Mouse (Mus musculus) NIH3T3 (cell line): Measurements from ENCODE around the gene 1300017J02Rik.
A peak's percentile ranks its signal among the peaks of the same experiment; 100 is the strongest.

Experiments
- DNase-seq: peaks from one replicate; pipeline ENCODE4 v3.0.0-alpha.2; 2012; ENCODE audit warnings: low read depth

The 1300017J02Rik gene

DNA sequence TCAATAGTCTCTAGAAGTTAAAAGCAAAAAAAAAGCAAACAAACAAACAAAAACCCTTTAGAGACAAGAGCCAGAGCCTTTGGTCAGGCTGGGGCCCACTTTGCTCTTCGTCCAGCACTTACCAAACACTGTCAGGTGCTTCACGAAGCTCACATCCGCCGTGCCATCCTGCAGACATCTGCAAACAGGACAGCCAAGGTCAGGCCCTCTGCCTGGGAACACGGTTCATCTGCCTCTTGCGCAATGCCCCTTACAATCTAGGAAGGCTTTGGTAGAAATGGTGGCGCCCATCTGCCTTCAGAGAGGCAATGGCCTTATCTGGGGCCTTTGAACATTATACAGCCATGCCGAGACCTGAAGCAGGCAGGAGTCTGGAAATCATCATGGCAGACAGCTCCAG lies 30.1 kb downstream of the 1300017J02Rik start:
- no peak for DNase-seq

DNA sequence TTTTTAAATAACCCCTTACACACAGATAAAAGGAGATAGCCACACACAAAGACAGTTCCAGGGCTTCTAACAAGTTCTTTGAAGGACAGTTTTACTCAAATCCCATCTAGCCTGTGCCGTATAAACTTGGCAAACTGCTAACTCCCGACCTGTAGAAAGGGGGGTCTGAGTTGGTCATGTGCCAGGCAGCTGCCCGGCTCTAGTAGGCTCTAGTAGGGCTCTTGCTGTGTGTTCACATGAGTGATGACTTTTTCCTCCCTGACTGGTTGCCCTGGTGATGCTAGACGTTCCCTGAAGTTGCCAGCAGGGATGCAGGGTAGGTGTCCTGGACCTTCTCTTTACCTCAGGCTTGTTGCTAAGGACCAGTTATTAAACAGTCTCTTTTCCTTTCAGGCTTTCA lies 33.8 kb downstream of the 1300017J02Rik start:
- no peak for DNase-seq

DNA sequence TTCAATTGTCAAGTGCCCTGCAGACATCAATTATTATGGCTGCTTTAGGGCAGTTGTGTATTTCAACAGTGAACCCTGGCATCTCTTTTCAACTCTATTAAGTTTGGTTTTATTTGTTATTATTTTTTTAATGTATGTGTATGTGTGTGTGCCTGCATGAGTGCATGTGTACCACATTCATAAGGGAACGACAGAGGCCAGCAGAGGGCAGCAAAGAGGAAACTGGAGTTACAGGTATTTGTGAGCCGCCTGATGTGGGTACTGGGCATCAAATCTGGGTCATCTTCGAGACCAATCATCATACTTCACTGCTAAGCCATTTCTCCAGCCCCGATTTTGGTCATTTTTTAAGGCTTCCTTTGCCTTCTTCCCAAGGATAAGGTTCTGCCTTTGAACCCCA lies 39.1 kb downstream of the 1300017J02Rik start:
- DNase-seq: no peak

DNA sequence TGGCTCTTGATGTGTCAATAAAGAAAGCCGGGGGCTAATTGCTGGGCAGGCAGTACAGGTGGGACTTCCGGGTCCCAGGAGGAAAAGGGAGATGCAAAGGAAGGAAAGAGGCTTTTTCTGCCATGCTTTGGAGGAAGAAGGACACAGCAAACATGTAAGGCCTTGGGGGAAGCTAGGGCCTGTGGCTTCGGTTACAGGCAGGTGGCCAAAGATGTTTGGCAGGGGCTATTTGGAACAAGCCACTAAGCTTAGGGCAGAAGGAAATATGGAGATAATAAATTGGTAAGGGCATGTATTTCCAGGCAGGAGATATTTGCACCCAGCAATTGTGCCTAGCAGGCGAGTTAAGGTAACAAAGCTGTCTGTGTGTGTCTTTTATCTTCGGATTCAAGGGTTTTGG lies 52.0 kb downstream of the 1300017J02Rik start:
- no peak for DNase-seq

DNA sequence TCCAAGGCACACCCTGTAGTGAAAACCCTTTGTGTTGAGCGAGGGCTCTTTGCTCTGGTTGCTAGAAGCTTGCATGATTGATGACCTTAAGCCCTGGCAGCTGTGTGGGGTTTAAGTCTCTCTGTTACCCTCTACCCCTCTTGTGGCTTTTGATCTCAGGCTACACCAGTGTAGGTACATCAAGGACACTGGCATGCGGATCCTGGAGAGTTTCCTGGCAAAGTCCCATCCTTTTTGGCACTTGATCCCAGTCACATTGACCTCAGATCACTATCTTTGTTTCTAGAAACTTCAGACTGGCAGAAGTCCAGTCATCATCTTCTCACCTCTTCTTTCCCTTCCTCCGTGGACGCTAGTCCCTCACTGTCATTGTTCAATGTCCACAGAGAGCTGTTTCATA lies 56.3 kb downstream of the 1300017J02Rik start:
- DNase-seq: no peak

DNA sequence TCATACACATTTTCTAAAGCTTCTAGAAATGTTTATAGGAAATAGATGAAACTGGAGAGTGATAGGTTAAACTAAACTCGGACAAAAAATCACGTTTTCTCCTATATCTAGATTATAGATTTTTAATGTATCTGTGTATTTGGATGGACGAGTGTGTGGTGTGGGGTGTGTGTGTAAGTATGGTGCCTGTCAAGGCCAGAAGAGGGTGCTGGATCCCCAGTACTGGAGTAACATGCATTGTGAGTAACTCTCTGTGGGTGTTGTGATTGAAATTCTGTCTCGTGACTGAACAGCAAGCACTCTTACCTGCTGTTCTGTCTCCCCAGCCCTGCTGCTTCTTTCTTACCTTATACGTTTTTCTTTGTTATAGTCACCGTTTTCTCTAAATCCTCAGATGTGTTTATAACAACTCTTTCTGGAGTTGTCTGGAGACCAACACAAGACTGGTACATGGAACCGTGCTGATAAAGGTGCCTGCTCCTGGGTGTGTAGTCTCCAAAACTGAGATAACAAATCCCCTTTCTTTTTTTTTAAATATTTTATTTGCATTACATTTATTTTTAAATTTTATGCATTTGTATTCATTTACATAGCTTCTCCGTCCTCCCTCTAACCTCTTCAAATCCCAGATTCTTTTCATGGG lies 58.2 kb downstream of the 1300017J02Rik start:
- no peak for DNase-seq

DNA sequence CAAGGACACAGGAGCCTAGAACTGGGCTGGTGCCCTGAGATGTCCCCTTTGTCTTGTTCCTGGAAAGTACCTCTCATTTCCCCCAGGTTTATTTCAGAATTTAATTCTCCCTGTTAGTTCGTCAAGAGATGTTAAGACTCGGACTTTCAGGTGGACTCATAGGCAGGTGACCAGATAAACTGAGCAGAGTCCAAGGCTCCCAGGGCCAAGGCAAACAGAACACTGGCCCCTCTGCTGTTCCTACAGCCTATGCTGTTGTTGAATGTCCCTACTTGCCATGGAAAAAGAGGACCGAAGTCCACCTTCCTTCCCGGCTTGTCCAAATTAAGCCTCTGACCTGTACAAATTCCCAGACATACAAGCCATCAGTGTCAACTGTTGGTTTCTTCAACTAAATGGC lies 61.2 kb downstream of the 1300017J02Rik start:
- no peak for DNase-seq

DNA sequence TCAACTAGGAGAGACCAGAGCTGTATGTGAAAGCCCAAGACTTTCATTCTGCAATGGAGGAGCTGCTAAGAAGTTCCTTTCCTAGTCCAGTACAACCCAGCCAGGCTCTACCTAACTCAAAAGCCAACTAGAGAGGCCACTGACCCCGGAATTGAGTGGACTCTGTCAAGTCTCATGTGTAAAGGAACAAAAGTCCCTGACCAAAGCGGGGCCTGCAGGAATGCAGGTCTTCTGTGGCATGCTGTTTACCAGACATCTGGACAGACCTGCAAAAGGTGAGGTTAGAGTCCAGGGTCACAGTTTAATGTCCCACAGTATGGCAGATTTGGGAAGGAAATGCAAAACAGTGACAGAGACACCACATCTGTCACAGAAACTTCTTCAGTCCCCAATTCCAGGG lies 63.7 kb downstream of the 1300017J02Rik start:
- no peak for DNase-seq

DNA sequence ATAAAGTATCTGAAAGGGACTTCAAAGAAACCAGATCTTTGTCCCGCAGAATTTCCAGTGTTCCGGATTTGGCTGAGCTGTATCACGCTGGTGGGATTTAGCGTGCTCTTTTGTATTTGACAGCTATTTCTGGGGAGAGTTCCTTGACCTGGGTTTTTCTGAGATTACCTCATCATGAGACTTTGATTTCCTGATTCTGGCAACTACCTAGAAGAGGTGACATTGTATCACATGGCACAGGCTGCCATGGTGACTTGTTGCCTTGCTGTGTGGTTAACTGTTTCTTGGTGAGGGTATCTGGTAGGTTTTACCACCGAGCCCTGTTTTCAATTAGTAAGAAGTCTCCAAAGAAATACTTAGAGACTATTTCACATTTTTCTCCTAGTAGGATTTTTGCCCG lies 65.4 kb downstream of the 1300017J02Rik start:
- no peak for DNase-seq

DNA sequence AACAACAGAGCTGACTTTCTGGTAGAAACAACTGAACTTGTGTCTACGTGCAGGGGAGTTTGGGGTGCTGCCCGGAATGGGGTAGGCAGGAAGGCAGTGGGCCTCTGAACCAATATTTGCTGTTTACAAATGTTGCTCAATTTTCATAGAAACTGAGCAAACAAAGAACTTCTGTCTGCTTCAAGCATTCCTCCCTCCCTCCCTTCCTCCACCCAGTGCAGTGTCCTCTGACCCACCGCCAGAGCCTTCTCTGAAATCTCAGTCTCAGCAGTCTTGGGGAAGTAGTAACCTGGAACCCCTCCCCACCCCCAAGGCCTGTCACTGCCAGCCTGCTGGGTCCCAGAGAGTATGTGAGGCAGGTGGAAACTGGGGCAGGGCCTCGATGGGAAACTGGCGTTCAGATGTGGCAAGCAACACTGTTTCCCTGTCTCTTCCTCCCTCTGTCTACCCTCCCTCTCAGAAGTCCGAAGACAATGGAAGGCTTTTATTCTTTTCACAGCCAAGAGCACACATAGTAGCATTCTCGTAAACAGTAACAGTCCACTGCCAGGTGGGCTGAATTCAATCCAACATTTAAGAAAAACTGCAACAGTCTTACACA lies 70.2 kb downstream of the 1300017J02Rik start:
- no peak for DNase-seq

DNA sequence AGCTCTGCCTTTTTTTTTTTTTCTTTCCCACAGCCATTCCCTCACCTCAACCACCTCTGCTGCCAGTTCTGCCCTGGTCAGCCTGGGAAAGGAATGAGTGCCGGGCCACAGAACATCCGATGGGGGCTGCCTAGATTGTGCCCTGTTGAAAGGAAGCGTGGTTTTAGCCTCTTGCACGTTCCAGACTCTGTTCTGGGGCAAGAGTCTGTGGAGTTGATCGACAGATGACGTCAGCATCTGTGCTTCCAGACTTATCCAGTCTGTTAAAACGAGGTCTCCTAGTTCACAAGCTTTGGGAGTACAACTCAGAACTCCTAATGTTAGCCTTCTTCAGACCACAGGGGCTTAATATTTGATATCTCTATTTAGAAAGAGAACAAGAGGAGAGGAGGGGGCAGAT lies 70.8 kb downstream of the 1300017J02Rik start:
- DNase-seq: peak; percentile 35

DNA sequence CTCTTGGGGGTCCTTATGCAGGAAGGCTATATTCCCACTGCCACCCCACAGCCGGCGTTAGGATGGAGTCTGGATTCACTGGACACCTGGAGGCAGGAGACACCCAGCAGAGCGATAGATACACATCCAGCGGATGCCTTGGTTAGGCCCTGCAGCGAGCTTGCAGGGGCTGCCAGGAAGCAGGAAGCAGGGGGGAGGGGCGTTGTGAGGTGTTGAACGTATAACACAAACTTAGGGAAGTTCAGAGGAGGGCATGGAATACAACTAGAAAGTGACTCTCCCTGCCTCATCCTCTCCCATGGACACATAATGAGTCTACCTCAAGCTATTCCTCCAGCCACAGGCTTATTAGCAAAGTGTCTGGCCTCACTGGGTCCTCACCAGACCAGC lies 71.9 kb downstream of the 1300017J02Rik start:
- no peak for DNase-seq

DNA sequence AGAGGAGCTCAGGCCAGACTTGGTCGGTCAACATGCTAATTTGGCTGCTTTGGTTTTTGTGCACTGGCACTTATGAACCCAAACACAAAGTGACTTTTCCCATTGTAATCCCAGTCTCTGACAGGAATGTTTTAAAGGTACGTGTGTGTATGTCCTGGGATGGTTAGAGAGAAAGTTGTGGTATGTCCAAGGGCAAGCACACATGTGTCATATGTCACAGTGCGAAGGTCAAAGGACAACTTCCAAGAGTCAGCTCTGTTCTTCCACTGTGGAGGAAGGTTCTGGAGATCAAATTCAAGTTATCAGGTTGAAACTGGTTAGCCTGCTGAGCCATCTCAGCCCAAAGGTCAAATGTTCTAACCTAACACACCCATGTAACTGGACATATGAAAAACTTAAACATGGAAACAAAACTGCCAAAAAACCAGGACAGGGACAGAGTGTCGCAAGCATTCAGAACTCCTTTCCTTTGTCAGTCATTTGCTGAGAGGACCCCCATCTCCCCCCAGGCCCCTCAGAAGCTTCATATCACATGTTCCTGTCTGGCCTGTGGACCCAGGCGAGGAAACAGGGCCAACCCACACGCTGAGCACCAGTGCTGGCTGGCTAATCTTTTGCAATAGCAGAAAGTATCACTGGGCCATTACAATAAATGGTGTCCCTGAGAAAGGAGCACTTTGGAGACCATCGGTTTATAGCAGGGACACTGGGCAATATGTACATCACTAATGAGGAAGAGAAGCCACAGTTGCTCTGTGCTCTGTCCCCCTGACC lies 72.5 kb downstream of the 1300017J02Rik start:
- DNase-seq: no peak

DNA sequence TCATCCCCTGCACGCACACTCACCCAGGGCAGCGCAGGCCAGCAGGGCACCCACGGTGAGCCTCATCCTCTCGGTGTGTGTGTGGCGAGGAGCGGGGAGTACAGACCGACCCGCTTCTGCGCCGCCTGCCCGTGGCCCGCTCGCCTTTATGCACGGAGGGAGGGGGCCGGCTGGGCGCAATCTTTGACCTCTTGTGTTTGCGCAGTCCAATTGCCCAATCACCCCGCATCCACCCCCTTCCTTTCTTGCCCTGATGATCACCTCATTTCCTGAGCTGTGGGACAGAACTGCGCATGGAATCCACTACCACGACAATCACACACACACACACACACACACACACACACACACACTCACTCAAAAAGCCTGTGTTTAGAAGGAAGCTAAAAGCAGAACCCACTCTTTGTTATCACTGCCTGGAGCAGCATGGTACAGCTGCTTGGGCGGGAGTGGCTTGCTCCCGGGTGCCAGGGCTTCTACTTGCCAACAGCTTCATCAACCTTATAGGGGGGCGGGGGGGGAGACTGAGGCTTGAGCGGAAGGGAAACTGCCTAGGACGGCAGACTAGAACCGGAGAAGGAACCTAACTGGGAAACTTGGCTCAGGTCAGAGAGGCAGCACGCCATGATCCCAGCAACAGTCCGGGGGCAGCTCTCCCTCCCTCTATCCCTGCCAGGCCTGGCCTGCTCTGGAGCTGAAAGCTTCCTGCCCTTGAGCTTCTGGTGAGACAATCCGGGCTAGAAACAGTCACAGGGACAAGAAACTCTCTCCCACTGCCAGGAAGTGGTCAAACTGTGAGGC lies 74.5 kb downstream of the 1300017J02Rik start, which contains the start of the genes Gm20425 and Trf:
Gm20425 (minus strand) TSS at position 157 of the 801 bp plus-strand sequence.
Trf (minus strand) TSS at position 294 of the 801 bp plus-strand sequence.
- DNase-seq: no peak

DNA sequence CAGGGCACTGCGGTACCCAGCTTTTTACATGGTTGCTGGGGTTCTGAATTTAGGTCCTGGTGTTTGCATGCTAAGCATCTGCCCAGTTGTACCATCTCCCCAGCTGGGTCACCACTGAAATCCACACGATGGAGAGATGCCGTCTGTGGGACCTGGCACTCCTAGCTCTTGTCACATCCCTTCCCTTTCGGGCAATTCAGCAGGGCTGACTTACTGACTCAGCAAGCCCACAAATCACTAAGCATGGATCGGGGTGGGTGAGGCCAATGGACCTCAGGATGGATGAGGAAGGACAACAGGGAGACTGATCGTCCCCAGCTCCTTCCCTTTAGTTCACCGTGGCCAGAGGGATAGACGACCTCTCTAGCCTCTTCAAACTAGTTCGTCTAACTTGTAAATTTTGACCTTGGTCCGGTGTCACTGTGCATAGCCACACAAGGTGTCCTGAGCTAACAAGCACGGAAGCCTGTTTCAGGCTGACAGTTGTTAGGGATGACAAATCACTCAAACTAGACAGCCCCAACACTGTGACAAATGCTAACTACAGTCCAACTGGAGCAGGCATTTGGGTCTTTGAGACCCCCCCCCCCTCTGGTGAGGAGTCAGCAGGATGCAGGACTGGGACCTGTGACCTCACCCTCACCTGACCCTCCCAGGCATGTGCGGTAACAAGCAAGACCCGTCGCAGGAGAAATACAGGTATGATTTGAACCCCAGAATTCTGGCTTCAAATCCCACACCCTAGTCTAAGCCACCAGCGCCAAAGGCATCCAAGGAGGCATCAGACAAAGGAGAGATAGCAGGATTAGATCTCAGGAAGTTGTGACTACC lies 75.6 kb downstream of the 1300017J02Rik start:
- no peak for DNase-seq

DNA sequence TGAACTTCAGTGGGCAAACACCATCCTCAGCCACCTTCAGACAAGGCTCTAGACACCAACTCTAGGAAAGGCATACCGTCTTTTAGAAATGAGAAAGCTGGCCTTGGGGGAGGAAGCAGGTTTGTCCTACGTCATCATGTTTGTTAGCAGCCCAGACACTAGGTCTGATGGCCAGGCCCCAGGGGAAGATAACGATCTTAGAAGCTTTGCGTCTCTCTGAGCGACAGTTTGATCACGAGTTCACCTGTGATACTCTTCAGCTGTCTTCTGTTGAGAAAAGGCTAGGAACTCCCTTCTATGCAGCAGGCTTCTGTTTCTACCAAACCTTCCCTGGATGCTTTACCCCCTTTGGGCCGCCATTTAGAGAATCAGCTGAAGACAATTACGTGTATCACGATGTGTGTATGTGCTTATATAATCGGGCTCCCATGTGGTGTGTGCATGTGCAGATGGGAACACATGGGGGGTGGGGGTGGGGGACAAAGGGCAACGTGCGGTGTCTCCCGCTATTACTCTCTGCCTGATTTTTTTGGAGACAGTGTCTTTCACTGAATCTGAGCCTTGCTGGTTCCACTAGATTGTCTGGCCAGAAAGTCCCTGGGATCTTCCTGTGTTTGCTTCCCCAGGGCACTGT lies 76.4 kb downstream of the 1300017J02Rik start:
- no peak for DNase-seq

DNA sequence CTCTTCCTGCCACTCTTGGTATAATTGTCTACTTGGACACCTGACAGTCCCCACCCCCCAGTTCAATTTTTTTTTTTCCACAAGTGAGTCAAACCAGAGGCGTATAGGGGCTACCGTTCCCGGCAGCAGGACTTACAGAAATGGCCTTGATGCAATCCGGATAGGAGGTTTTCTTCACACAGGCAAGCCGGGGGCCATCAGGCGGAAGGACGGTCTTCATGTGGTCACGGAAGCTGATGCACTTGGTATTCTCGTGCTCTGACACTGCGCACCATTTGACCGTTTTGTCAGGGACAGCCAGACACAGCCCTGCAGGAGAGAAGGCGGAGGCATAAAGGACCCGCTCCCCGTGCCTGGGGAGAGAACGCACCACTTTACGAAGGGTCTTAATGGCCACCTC lies 77.1 kb downstream of the 1300017J02Rik start:
- DNase-seq: no peak

DNA sequence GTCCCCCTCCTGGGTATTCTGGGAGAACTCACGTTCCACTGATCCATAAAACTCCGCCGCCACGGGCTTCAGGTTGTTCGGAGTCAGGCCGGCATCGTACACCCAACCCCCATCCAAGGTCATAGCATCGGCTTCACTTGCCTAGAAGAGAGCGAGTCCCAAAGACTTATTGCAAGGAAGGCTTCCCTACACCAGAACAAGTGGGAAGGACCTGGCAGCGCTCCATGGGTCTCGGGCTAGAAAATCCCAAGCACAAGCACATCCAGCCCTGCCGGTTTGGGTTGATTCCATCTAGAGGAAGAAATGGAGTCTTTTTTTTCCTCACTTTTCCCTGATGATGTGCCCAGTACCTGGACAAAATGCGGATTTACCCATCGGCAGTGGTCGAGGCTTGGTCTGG lies 78.1 kb downstream of the 1300017J02Rik start:
- DNase-seq: no peak

DNA sequence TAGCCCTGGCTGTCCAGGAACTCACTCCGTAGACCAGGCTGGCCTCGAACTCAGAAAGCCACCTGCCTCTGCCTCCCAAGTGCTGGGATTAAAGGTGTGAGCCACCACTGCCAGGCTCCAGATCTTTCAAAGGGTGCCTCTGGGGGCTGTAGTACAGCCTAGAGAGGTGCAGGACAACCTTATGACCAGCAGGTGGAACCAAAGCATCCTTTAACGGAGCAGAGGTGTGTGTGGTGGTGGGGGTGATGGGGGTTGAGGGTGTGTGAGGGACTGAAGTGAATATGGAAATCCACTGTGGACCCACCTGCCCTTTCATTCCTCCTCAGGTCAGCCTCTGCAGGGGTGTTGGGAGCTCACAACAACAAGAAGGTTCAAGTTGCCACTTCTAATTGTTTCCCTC lies 79.4 kb downstream of the 1300017J02Rik start:
- peak; percentile 47 for DNase-seq

DNA sequence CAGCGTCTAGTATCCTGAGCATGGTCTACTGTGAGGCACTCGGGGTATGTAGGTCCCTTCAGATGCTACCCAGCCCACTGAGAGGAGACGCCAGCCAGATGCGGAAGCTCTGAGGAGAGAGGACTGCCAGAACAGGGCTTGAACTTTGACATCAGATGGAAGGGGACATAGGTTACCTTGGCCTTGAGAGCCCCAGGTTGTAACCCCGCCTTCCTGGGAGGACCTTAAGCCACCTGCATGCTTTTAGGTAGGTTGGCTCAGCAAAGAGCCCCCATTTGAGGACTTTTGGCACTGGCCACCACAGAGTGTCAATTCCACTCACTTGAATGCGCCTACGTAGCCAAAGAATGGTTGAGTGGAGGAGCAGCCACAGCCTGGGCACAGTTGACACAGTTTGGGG lies 80.2 kb downstream of the 1300017J02Rik start:
- no peak for DNase-seq

DNA sequence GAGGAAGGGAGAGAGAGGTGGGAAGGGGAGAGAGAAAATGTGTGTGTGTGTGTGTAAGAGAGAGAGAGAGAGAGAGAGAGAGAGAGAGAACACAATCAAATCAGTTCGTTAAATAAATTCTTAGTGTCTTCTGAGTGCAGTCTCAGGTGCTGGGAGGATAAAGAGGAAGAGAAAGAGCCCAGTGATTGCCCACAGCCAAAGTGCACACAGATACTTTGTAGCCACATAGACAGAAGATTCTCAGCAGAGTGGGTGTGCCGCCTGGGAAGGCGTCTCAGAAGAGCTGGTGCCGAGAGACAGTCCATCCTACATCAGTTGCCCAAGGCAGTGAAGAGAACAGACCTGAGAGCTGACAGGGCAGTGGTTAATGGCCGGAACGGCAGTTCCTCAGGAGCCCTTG lies 90.6 kb downstream of the 1300017J02Rik start:
- no peak for DNase-seq
